In genomic region chr6:52860713-52861112, GRCm38 (mm10) we compare ENCODE assay signal across 11 mouse cellular contexts.
A peak's percentile ranks its signal among the peaks of the same experiment; 100 is the strongest.
DNase-seq lines count a peak whose midpoint lies in the region; ATAC-seq lines count a peak whose summit lies in the region.
"Had no signal": no experiment of that assay in that cellular context is flagged by ENCODE, and none has a peak within 500 bp of the region (broad histone marks: within the 10 kb centered on the region; RNA-seq: fewer than 3 reads in every experiment).

No protein-coding gene starts in this region.

- 10% methylated on average over 6 of the region's 6 CpGs for WGBS in heart, embryonic 10.5 days
- WGBS in hindbrain, embryonic 13.5 days = 44% methylated on average over 6 of the region's 6 CpGs
- 37% methylated on average over 6 of the region's 6 CpGs for WGBS in stomach, embryonic 16.5 days

- H3K27ac ChIP-seq in heart, embryonic 10.5 days = peak overlapping the region; percentile 79; the same call in 1 of the 2 replicates
- peak overlapping the region; percentile 40 for H3K27ac ChIP-seq in hindbrain, embryonic 13.5 days
- peak overlapping the region; percentile 84; the same call in 1 of the 2 replicates for H3K27ac ChIP-seq in stomach, embryonic 16.5 days (ENCODE audit: low read length)

- intact Hi-C loops in heart, postnatal 14 days (cut with DNase I) = no loop called here

- H3K27me3 ChIP-seq in heart, embryonic 10.5 days (ENCODE audit: insufficient read depth, poor library complexity, severe bottlenecking) = no peaks in the 10 kb centered on the region; the same call in 1 of the 2 replicates
- H3K27me3 ChIP-seq in hindbrain, embryonic 13.5 days = no peaks in the 10 kb centered on the region
- no peaks in the 10 kb centered on the region for H3K27me3 ChIP-seq in stomach, embryonic 16.5 days (ENCODE audit: control insufficient read depth, insufficient read depth, low read length)

- peaks cover 55% of the 10 kb centered on the region for H3K4me1 ChIP-seq in heart, embryonic 10.5 days
- H3K4me1 ChIP-seq in hindbrain, embryonic 13.5 days (replicated peaks) = peaks cover 69% of the 10 kb centered on the region
- H3K4me1 ChIP-seq in stomach, embryonic 16.5 days (ENCODE audit: control insufficient read depth, insufficient read depth, low read length) = peaks cover 17% of the 10 kb centered on the region

- DNase-seq in heart, embryonic 10.5 days (ENCODE audit: low spot score) = no peak
- DNase-seq in heart, postnatal 14 days = no peak
- DNase-seq in lung, postnatal 10 days = peak; percentile 29
- no peak for DNase-seq in lung, postnatal 36 days
- no peak for DNase-seq in spleen, adult 12 weeks (ENCODE audit: low spot score)
- no peak for DNase-seq in thymus, adult 18-20 months
- DNase-seq: thymus, adult 2 months had no signal

- no peak overlapping the region for H3K4me3 ChIP-seq in heart, embryonic 10.5 days
- H3K4me3 ChIP-seq in hindbrain, embryonic 13.5 days = no peak overlapping the region
- H3K4me3 ChIP-seq in stomach, embryonic 16.5 days (replicated peaks; ENCODE audit: low read length) = no peak overlapping the region
- H3K4me3 ChIP-seq: erythroblast, embryonic 14.5 days had no signal

- no peak overlapping the region for H3K9ac ChIP-seq in hindbrain, embryonic 13.5 days
- no peak overlapping the region for H3K9ac ChIP-seq in stomach, embryonic 16.5 days (ENCODE audit: low read length)

- no peak overlapping the region for H3K4me2 ChIP-seq in hindbrain, embryonic 13.5 days
- H3K4me2 ChIP-seq in stomach, embryonic 16.5 days (ENCODE audit: low read depth, low read length) = no peak overlapping the region

- ATAC-seq in hindbrain, embryonic 13.5 days (ENCODE audit: low FRiP score) = no peak
- ATAC-seq in stomach, embryonic 16.5 days (ENCODE audit: insufficient read depth, low FRiP score) = no peak
- ATAC-seq: inflammation-experienced regulatory T-cells, adult 6 months had no signal

- H3K36me3 ChIP-seq in heart, embryonic 10.5 days = no peaks in the 10 kb centered on the region
- no peaks in the 10 kb centered on the region for H3K36me3 ChIP-seq in hindbrain, embryonic 13.5 days
- no peaks in the 10 kb centered on the region for H3K36me3 ChIP-seq in stomach, embryonic 16.5 days (ENCODE audit: control insufficient read depth, insufficient read depth, low read length)

- H3K9me3 ChIP-seq in heart, embryonic 10.5 days = no peaks in the 10 kb centered on the region
- no peaks in the 10 kb centered on the region for H3K9me3 ChIP-seq in hindbrain, embryonic 13.5 days
- H3K9me3 ChIP-seq in stomach, embryonic 16.5 days (replicated peaks; ENCODE audit: control insufficient read depth, low read length) = no peaks in the 10 kb centered on the region
